ENCODE assay signal across 12 mouse cellular contexts in genomic region chr7:67520959-67521358, GRCm38 (mm10).
DNase-seq lines count a peak whose midpoint lies in the region; ATAC-seq and TF ChIP-seq lines count a peak whose summit lies in the region.
"Had no signal": no experiment of that assay in that cellular context is flagged by ENCODE, and none has a peak within 500 bp of the region (broad histone marks: within the 10 kb centered on the region; RNA-seq: fewer than 3 reads in every experiment).

No protein-coding gene starts in this region.

- H3K27me3 ChIP-seq in kidney, postnatal 0 days (ENCODE audit: insufficient read depth, low read length), result no peaks in the 10 kb centered on the region
- H3K27me3 ChIP-seq in kidney, embryonic 15.5 days, result no peaks in the 10 kb centered on the region
- no peaks in the 10 kb centered on the region for H3K27me3 ChIP-seq in splenic B cell, adult 2 months (ENCODE audit: control insufficient read depth, insufficient read depth, low read length, poor library complexity, severe bottlenecking)
- H3K27me3 ChIP-seq: embryonic facial prominence, embryonic 15.5 days; heart, embryonic 15.5 days; stomach, embryonic 15.5 days had no signal

- no peaks in the 10 kb centered on the region for H3K36me3 ChIP-seq in kidney, postnatal 0 days (ENCODE audit: insufficient read depth, low read length)
- H3K36me3 ChIP-seq in kidney, embryonic 15.5 days, result no peaks in the 10 kb centered on the region
- no peaks in the 10 kb centered on the region for H3K36me3 ChIP-seq in splenic B cell, adult 2 months (ENCODE audit: control insufficient read depth, insufficient read depth, low read length, poor library complexity, severe bottlenecking)
- H3K36me3 ChIP-seq: embryonic facial prominence, embryonic 15.5 days; heart, embryonic 15.5 days; stomach, embryonic 15.5 days had no signal

- no peaks in the 10 kb centered on the region for H3K9me3 ChIP-seq in kidney, postnatal 0 days (replicated peaks; ENCODE audit: low read length)
- no peaks in the 10 kb centered on the region for H3K9me3 ChIP-seq in kidney, embryonic 15.5 days (replicated peaks)
- H3K9me3 ChIP-seq: embryonic facial prominence, embryonic 15.5 days; heart, embryonic 15.5 days; stomach, embryonic 15.5 days had no signal

- DNase-seq in CD4-positive, CD25-positive, alpha-beta regulatory T cell, adult 2 months (ENCODE audit: low read depth, low spot score), result peak; percentile 17
- DNase-seq in kidney, postnatal 0 days (ENCODE audit: low spot score), result peak; percentile 22
- peak; percentile 36 for DNase-seq in splenic B cell, adult 2 months (ENCODE audit: low read depth, low spot score)
- DNase-seq in gastrocnemius, postnatal 10 days, result no peak
- no peak for DNase-seq in layer of hippocampus, adult 8-10 months (ENCODE audit: low spot score in 2 of 2)

- H3K9ac ChIP-seq in kidney, postnatal 0 days (ENCODE audit: low read depth, low read length), result no peak overlapping the region
- no peak overlapping the region for H3K9ac ChIP-seq in kidney, embryonic 15.5 days
- H3K9ac ChIP-seq: embryonic facial prominence, embryonic 15.5 days; heart, embryonic 15.5 days; stomach, embryonic 15.5 days had no signal

- TF ChIP-seq CTCF in kidney, postnatal 0 days (IDR thresholded peaks at IDR 0.05; ENCODE audit: low read depth), result peak; percentile 53
- peak; percentile 17; the same call in 1 of the 2 replicates for TF ChIP-seq CTCF in bone marrow, adult 2 months (IDR thresholded peaks at IDR 0.05; ENCODE audit: control insufficient read depth, insufficient read depth, low read length)

- H3K27ac ChIP-seq in kidney, postnatal 0 days, result no peak overlapping the region
- no peak overlapping the region for H3K27ac ChIP-seq in kidney, embryonic 15.5 days
- no peak overlapping the region for H3K27ac ChIP-seq in bone marrow, adult 2 months (ENCODE audit: control insufficient read depth, insufficient read depth, low read depth, low read length, poor library complexity)
- H3K27ac ChIP-seq: embryonic facial prominence, embryonic 15.5 days; heart, embryonic 15.5 days; macrophage; stomach, embryonic 15.5 days had no signal

- no peak for ATAC-seq in CD4-positive, CD25-positive, alpha-beta regulatory T cell, adult 4 months
- ATAC-seq in kidney, postnatal 0 days (replicated peaks; ENCODE audit: low FRiP score, low read depth), result no peak
- ATAC-seq in kidney, embryonic 15.5 days (replicated peaks; ENCODE audit: low FRiP score), result no peak

- no peak overlapping the region for H3K4me2 ChIP-seq in kidney, postnatal 0 days (ENCODE audit: low read length)
- H3K4me2 ChIP-seq in kidney, embryonic 15.5 days, result no peak overlapping the region
- H3K4me2 ChIP-seq: embryonic facial prominence, embryonic 15.5 days; heart, embryonic 15.5 days; stomach, embryonic 15.5 days had no signal

- 66% methylated on average over 4 of the region's 4 CpGs for WGBS in kidney, postnatal 0 days
- WGBS in kidney, embryonic 15.5 days, result 85% methylated on average over 4 of the region's 4 CpGs
- WGBS in bone marrow, adult 2 months, result 64% methylated on average over 4 of the region's 4 CpGs

- H3K4me1 ChIP-seq in kidney, postnatal 0 days (replicated peaks; ENCODE audit: insufficient read depth, low read length), result no peaks in the 10 kb centered on the region
- H3K4me1 ChIP-seq in kidney, embryonic 15.5 days, result no peaks in the 10 kb centered on the region
- no peaks in the 10 kb centered on the region; the same call in 1 of the 2 replicates for H3K4me1 ChIP-seq in bone marrow, adult 2 months (ENCODE audit: control insufficient read depth, insufficient read depth, low read length)
- H3K4me1 ChIP-seq: heart, embryonic 15.5 days; stomach, embryonic 15.5 days had no signal

- no peak overlapping the region for H3K4me3 ChIP-seq in kidney, postnatal 0 days (replicated peaks; ENCODE audit: low read depth, low read length)
- no peak overlapping the region for H3K4me3 ChIP-seq in kidney, embryonic 15.5 days (replicated peaks)
- no peak overlapping the region for H3K4me3 ChIP-seq in bone marrow, adult 2 months (replicated peaks; ENCODE audit: control insufficient read depth, low read depth, low read length)
- H3K4me3 ChIP-seq: embryonic facial prominence, embryonic 15.5 days; heart, embryonic 15.5 days; stomach, embryonic 15.5 days had no signal

- TF ChIP-seq POLR2A in bone marrow, adult 2 months (IDR thresholded peaks at IDR 0.05; ENCODE audit: borderline replicate concordance, control insufficient read depth, low read depth, low read length), result no peak

Comparison
In these comparisons a context has a peak if more than half of its experiments do, and no peak if none do; other contexts are left out.
1. DNase-seq: peak in CD4-positive, CD25-positive, alpha-beta regulatory T cell, adult 2 months (single experiment), kidney, postnatal 0 days (single experiment) and splenic B cell, adult 2 months (single experiment); none in gastrocnemius, postnatal 10 days (single experiment) and layer of hippocampus, adult 8-10 months (0 of 2).